Mouse (Mus musculus) ES-Bruce4 (cell line): ENCODE results near the gene Sass6. TPM values are rescaled to one million over a fixed set of nuclear protein-coding genes. Genes with fewer than 3 reads are reported as not detected.
"Not testable (repeated sequence)": the region's sequence is repeated elsewhere in the genome, so short reads cannot be mapped to it uniquely, and the experiment has no call there.

Experiments
- H3K27ac ChIP-seq: 2 replicates; pipeline ENCODE4 v1.5.1; 2012; ENCODE audit warnings: low read length, inconsistent platforms; ENCODE audit not compliant: insufficient read depth
- H3K27me3 ChIP-seq: 2 replicates; pipeline ENCODE4 v1.6.1; 2012; ENCODE audit warnings: mild to moderate bottlenecking, low read length, inconsistent platforms; ENCODE audit not compliant: control insufficient read depth, poor library complexity, insufficient read depth, severe bottlenecking
- H3K36me3 ChIP-seq: 2 replicates; pipeline ENCODE4 v1.6.1; 2012; ENCODE audit warnings: inconsistent platforms, mild to moderate bottlenecking, low read length, moderate library complexity; ENCODE audit not compliant: control insufficient read depth, poor library complexity, insufficient read depth, severe bottlenecking
- H3K4me1 ChIP-seq: one replicate; pipeline ENCODE4 v1.8.1; 2011; ENCODE audit warnings: low read length; ENCODE audit not compliant: control insufficient read depth, insufficient read depth
- H3K4me3 ChIP-seq: 2 replicates; pipeline ENCODE4 v1.5.1; 2011; ENCODE audit warnings: low read depth, mild to moderate bottlenecking, low read length
- H3K9ac ChIP-seq: 2 replicates; pipeline ENCODE4 v1.6.1; 2012; ENCODE audit warnings: low read depth, mild to moderate bottlenecking, inconsistent platforms; ENCODE audit not compliant: poor library complexity, severe bottlenecking
- H3K9me3 ChIP-seq: replicated peaks from 2 replicates; pipeline ENCODE4 v1.6.1; 2012; ENCODE audit warnings: mild to moderate bottlenecking, low read length, inconsistent platforms; ENCODE audit not compliant: control insufficient read depth, poor library complexity, insufficient read depth, severe bottlenecking
- CTCF ChIP-seq: IDR thresholded peaks from one replicate; pipeline ENCODE4 v1.8.1; 2011; ENCODE audit warnings: low read depth, low read length
- EP300 ChIP-seq: IDR thresholded peaks from 2 replicates; pipeline ENCODE4 v1.6.1; 2011; ENCODE audit warnings: low read depth, low read length; ENCODE audit not compliant: insufficient read depth
- POLR2A ChIP-seq: IDR thresholded peaks from one replicate; pipeline ENCODE4 v1.8.1; 2011; ENCODE audit warnings: low read length; ENCODE audit not compliant: insufficient read depth
- polyA plus RNA-seq: library from polyadenylated mRNA; stranded (reverse); fragments of >200 nt; gene quantifications from 2 replicates; pipeline ENCODE4 v1.2.4, GENCODE M21; 2011; ENCODE audit warnings: low read depth; ENCODE audit not compliant: missing spikeins, insufficient read depth, insufficient read length

Sass6 gene
- 19.8 and 23.4 TPM in 2 replicates for polyA plus RNA-seq

DNA sequence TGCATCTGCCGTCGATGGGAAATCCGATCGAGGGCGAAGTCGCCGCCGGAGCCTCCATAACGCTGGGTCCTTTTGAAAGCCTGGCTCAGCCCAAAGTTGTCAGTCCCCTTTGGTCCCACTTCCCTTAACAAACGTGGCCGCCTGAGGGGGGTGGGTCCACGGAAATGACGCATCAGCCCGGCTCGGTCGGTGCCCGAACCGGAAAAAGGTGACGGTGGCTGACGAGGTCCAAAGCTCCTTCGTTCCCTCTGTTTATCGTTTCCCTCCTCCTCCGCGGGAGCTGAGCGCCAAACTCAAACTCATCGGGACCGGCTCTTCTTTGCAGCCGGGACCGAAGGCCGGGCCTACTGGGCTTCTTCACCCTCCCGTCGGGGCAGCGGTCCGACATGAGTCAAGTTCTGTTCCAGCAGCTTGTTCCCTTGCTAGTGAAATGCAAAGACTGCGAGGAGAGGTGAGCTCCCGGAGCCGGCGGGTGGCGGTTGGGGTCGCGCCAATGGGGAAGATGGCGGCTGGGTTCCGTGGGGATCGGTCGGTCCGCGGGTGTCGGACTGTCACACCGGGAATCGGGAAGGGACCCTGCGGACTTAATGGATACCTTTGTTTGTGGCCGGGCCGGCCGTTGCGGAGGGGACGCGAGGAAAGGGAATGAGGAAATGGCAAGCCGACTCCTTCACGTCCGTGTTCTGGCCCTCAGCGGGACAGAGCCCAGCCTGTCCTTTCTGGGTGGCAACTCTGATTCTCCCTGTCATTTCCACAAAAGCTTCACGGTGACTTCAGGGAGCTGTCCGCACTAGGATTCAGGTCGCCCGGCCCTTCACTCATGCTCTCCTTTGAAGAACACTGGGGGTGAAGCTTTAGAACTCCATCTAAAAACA lies at the start of gene Sass6:
TSS of gene Sass6 (plus strand) at position 255 of the 875 bp plus-strand sequence.
- no peaks in the 10 kb centered on the region for H3K9me3 ChIP-seq
- no peaks in the 10 kb centered on the region for H3K4me1 ChIP-seq
- H3K27me3 ChIP-seq, result no peaks in the 10 kb centered on the region
- H3K36me3 ChIP-seq, result peaks cover 11% of the 10 kb centered on the region
- H3K4me3 ChIP-seq, result peak within 1 kb of the TSS; percentile 84
- 0 out of 2 replicates have a peak within 1 kb of the TSS, but pooled peaks have one; percentile 12 for H3K27ac ChIP-seq
- peak within 1 kb of the TSS; percentile 83 for H3K9ac ChIP-seq
- TF ChIP-seq POLR2A (no peak), EP300 (no peak), CTCF (no peak)

DNA sequence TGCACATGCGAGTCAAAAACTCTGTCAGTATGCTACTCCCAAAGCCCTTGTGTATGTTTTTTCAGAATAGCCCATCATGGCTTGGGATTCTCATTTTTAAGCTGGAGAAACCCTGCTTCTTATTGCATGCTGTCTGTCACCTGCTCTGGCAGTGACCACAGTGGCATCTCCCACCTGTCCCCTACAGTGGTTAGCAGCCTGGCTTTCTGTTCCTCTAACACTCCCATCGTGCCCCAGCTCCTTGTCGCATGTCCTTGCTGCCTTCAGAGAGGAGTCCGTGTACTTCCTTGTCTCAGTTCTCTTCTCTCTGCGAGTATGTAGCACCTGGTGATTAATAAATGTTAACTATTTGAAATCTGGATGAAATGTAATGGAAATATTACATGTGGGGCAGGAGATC lies 47.4 kb upstream of the Sass6 start:
- Histone ChIP-seq H3K9ac (no peak overlapping the region), H3K27ac (no peak overlapping the region), H3K36me3 (peaks cover 8% of the 10 kb centered on the region; the same call in 1 of the 2 replicates), H3K9me3 (peaks cover 16% of the 10 kb centered on the region), H3K4me1 (no peaks in the 10 kb centered on the region), H3K27me3 (no peaks in the 10 kb centered on the region), H3K4me3 (no peak overlapping the region)
- no peak for TF ChIP-seq CTCF
- TF ChIP-seq EP300, result no peak
- no peak for TF ChIP-seq POLR2A

DNA sequence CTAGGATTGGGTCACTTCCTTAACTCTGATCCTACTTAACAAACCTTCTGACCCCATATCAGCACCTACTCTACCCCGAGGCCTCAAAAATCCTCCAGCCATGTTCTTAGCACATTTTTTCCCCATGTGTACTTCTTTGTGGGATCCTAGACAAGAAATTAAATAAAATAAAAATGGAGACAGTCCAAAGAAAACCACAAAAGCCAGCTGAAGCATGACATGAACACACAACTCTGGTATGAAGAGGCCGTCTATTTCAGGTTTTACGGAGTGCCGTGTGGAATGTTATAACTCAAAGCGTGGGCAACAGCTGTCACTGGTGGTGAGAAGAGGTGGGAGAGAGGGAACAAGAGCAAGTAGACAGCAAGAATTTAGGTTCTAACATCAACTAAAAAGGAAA lies 43.4 kb upstream of the Sass6 start:
- no peak overlapping the region for H3K27ac ChIP-seq
- no peak overlapping the region for H3K9ac ChIP-seq
- H3K4me3 ChIP-seq, result no peak overlapping the region
- H3K36me3 ChIP-seq, result peaks cover 6% of the 10 kb centered on the region; the same call in 1 of the 2 replicates
- H3K27me3 ChIP-seq, result no peaks in the 10 kb centered on the region
- no peak for TF ChIP-seq CTCF
- no peak for TF ChIP-seq EP300
- no peak for TF ChIP-seq POLR2A
- peaks cover 18% of the 10 kb centered on the region for H3K9me3 ChIP-seq
- H3K4me1 ChIP-seq, result no peaks in the 10 kb centered on the region

DNA sequence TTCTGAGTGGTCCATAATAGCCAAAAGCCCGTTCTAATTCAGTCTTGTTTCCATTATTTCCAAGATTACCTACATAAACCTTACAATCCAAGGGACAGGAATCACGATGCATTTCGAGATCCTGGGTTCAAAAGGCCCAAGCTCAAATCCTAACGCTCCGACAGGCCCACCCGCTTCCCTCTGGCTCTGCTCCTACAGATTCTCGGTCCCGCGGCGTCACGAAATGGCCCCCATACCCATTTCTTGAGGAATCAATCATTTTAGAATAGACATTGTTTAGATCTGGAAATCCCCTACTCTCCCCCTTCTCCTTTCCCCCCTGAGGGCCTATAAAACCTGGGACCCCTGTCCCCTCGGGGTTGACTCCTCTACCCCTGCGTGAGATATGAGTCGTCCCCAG lies 33.5 kb upstream of the Sass6 start:
- H3K27ac ChIP-seq, H3K9me3 ChIP-seq, H3K27me3 ChIP-seq, H3K36me3 ChIP-seq, H3K4me3 ChIP-seq, H3K4me1 ChIP-seq, H3K9ac ChIP-seq: not testable (repeated sequence)

DNA sequence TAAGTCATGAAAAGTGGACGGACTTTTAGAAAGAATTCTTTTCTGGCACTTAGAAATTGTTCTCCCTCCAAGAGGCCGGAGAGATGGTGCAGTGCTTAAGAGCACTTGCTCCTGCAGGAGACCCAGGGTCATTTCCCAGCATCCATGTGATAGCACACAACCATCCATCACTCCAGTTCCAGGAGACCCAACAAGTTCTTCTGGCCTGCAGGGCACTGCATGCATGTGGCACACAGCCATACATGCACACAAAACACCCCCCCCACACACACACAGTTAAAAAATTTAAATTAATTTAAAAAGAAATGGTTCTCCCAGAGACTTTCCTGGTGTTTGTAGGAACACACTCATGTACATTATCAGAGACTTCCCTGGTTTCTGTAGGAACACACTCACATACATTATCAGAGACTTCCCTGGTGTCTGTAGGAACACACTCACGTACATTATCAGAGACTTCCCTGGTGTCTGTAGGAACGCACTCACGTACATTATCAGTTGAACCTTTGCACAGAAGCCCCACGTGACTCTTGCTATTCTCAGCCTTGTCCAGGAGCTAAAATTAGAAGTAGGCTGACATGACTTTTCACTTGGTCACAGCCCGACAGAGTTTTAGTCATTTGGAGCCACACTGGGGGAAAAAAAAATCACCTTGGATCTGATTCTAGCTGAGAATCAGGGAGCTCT lies 32.2 kb upstream of the Sass6 start, which contains the start of gene Lrrc39:
TSS of gene Lrrc39 (plus strand) at position 566 of the 687 bp plus-strand sequence.
- TF ChIP-seq POLR2A (no peak), CTCF (no peak), EP300 (no peak)
- no peak within 1 kb of the TSS for H3K27ac ChIP-seq
- no peaks in the 10 kb centered on the region for H3K36me3 ChIP-seq
- no peak within 1 kb of the TSS for H3K9ac ChIP-seq
- H3K27me3 ChIP-seq, result no peaks in the 10 kb centered on the region
- no peak within 1 kb of the TSS for H3K4me3 ChIP-seq
- H3K4me1 ChIP-seq, result no peaks in the 10 kb centered on the region
- no peaks in the 10 kb centered on the region; the same call in 1 of the 2 replicates for H3K9me3 ChIP-seq

DNA sequence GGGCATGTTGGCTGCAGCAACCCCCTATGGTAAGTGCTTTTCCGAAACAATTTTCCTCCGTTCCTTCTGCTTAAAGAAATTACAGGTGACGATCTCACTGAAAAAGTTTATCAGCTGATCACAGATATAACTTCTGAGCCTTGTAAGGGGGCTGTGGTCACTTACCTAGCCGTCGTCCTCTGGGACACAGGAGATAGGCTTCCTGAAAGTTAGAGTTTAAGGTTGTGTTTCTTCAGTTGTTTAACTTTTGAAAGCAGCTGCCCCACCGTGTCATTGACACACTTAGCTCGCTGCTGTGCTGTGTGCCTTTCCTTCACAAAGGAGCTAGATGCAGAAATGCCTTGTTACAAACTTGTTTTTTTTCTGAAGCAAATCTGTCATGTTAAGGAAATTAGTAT lies 31.7 kb upstream of the Sass6 start:
- Histone ChIP-seq H3K4me1 (no peaks in the 10 kb centered on the region), H3K9me3 (no peaks in the 10 kb centered on the region; the same call in 1 of the 2 replicates), H3K36me3 (no peaks in the 10 kb centered on the region), H3K9ac (no peak overlapping the region), H3K27me3 (no peaks in the 10 kb centered on the region), H3K27ac (no peak overlapping the region), H3K4me3 (no peak overlapping the region)
- no peak for TF ChIP-seq CTCF
- TF ChIP-seq EP300, result no peak
- no peak for TF ChIP-seq POLR2A
